Mouse (Mus musculus) gastrocnemius, postnatal 14 days (tissue): ENCODE results near the gene Trhr2. TPM values are rescaled to one million over a fixed set of nuclear protein-coding genes. Genes with fewer than 3 reads are reported as not detected.

Experiments used
- DNase-seq: peaks from one replicate; pipeline ENCODE4 v3.0.0; 2021; ENCODE audit warnings: mixed read lengths
- intact Hi-C: fragments of 180-260 bp; cut with DNase I; formaldehyde crosslinking; loops from one replicate; pipeline ENCODE4 v1.15.1; 2025; ENCODE audit warnings: low total_unique reads
- total RNA-seq, 2 experiments: library from RNA; stranded (reverse); gene quantifications; 2 replicates each; pipeline ENCODE4 v1.2.3; 2021

Trhr2 gene
- total RNA-seq, 2 experiments from 2014 or later, result not detected

- intact Hi-C loops, result no loop called here
- no peak for DNase-seq
These were observed 3.3 kb downstream of the Trhr2 start for GRCm38 (mm10) chr8:122357202-122357601.

GRCm38 (mm10) chr8:122355642-122356606 is 4.6 kb downstream of the Trhr2 start:
- intact Hi-C loops, result no loop called here

GRCm38 (mm10) chr8:122354157-122354556 is 6.4 kb downstream of the Trhr2 start:
- intact Hi-C loops, result no loop called here
- no peak for DNase-seq

More at GRCm38 (mm10) chr8:122355642-122356606, 4.6 kb downstream of the Trhr2 start:
- DNase-seq, result no peak

GRCm38 (mm10) chr8:122350309-122351089 is 10.0 kb downstream of the Trhr2 start:
- no peak for DNase-seq
- intact Hi-C loops, result no loop called here

- no peak for DNase-seq
- intact Hi-C loops, result no loop called here
These were observed 10.9 kb downstream of the Trhr2 start for GRCm38 (mm10) chr8:122349357-122350297.

- intact Hi-C loops, result no loop called here
- no peak for DNase-seq
These were observed 12.6 kb downstream of the Trhr2 start for GRCm38 (mm10) chr8:122347811-122348552.

- intact Hi-C loops, result no loop called here
- no peak for DNase-seq
These were observed 15.1 kb downstream of the Trhr2 start for GRCm38 (mm10) chr8:122345181-122346095.

GRCm38 (mm10) chr8:122344219-122344618 is 16.3 kb downstream of the Trhr2 start:
- no peak for DNase-seq
- intact Hi-C loops, result no loop called here

- intact Hi-C loops, result no loop called here
- peak; percentile 52 for DNase-seq
These were observed 16.8 kb downstream of the Trhr2 start for GRCm38 (mm10) chr8:122343758-122344157.

GRCm38 (mm10) chr8:122343341-122343740 is 17.2 kb downstream of the Trhr2 start:
- intact Hi-C loops, result no loop called here
- no peak for DNase-seq

- no peak for DNase-seq
- intact Hi-C loops, result no loop called here
These were observed 17.7 kb downstream of the Trhr2 start for GRCm38 (mm10) chr8:122342806-122343209.

- intact Hi-C loops, result no loop called here
- no peak for DNase-seq
These were observed 18.2 kb downstream of the Trhr2 start for GRCm38 (mm10) chr8:122342362-122342761.

GRCm38 (mm10) chr8:122341790-122342189 is 18.8 kb downstream of the Trhr2 start:
- no peak for DNase-seq
- intact Hi-C loops, result no loop called here

- intact Hi-C loops, result no loop called here
- DNase-seq, result no peak
These were observed 19.8 kb downstream of the Trhr2 start for GRCm38 (mm10) chr8:122340761-122341160.

- DNase-seq, result no peak
- intact Hi-C loops, result no loop called here
These were observed 21.7 kb downstream of the Trhr2 start for GRCm38 (mm10) chr8:122338852-122339251.

GRCm38 (mm10) chr8:122336251-122336910 is 24.2 kb downstream of the Trhr2 start:
- intact Hi-C loops, result no loop called here

GRCm38 (mm10) chr8:122335638-122336250 is 24.8 kb downstream of the Trhr2 start:
- intact Hi-C loops, result no loop called here

More at GRCm38 (mm10) chr8:122336251-122336910, 24.2 kb downstream of the Trhr2 start:
- DNase-seq, result peak; percentile 41

More at GRCm38 (mm10) chr8:122335638-122336250, 24.8 kb downstream of the Trhr2 start:
- DNase-seq, result no peak
